Mouse (Mus musculus): ENCODE measurements around the gene Cyp2b9. TPM values are rescaled to one million over a fixed set of nuclear protein-coding genes. Genes with fewer than 3 reads are reported as not detected.
"Not testable (repeated sequence)": the region's sequence is repeated elsewhere in the genome, so short reads cannot be mapped to it uniquely, and the experiment has no call there.

Cyp2b9 gene
- not detected in 2 replicates for polyA plus RNA-seq (2011; ENCODE audit: insufficient read length, low read depth, missing spikeins)

GRCm38 (mm10) chr7:26173111-26173510 lies at the start of gene Cyp2b9:
TSS of gene Cyp2b9 (plus strand) at chr7:26173411.
- not testable (repeated sequence) for H3K4me3 ChIP-seq (ENCODE audit: insufficient read depth, low read length); H3K27ac ChIP-seq (ENCODE audit: insufficient read depth, low read length); H3K4me1 ChIP-seq (ENCODE audit: control insufficient read depth, insufficient read depth, low read length)

GRCm38 (mm10) chr7:26139623-26140022 lies 33.6 kb upstream of the Cyp2b9 start:
- not testable (repeated sequence) for H3K4me1 ChIP-seq (ENCODE audit: control insufficient read depth, insufficient read depth, low read length); H3K4me3 ChIP-seq (ENCODE audit: insufficient read depth, low read length); H3K27ac ChIP-seq (ENCODE audit: insufficient read depth, low read length)

- not testable (repeated sequence) for H3K27ac ChIP-seq (ENCODE audit: insufficient read depth, low read length); H3K4me1 ChIP-seq (ENCODE audit: control insufficient read depth, insufficient read depth, low read length); H3K4me3 ChIP-seq (ENCODE audit: insufficient read depth, low read length)
These were observed 29.6 kb upstream of the Cyp2b9 start for GRCm38 (mm10) chr7:26143657-26144056.

GRCm38 (mm10) chr7:26168765-26169536 lies 4.3 kb upstream of the Cyp2b9 start:
- H3K4me1 ChIP-seq (ENCODE audit: control insufficient read depth, insufficient read depth, low read length); H3K27ac ChIP-seq (ENCODE audit: insufficient read depth, low read length); H3K4me3 ChIP-seq (ENCODE audit: insufficient read depth, low read length): not testable (repeated sequence)

- Histone ChIP-seq H3K4me3 (ENCODE audit: insufficient read depth, low read length) (no peak overlapping the region), H3K27ac (ENCODE audit: insufficient read depth, low read length) (no peak overlapping the region), H3K4me1 (ENCODE audit: control insufficient read depth, insufficient read depth, low read length) (no peaks in the 10 kb centered on the region)
- TF ChIP-seq CTCF (IDR thresholded peaks at IDR 0.05; ENCODE audit: borderline replicate concordance, insufficient read depth, low read length): no peak
- no peak for TF ChIP-seq POLR2A (IDR thresholded peaks at IDR 0.05; ENCODE audit: low read depth, low read length)
These were observed 27.9 kb downstream of the Cyp2b9 start for GRCm38 (mm10) chr7:26201083-26201482.

GRCm38 (mm10) chr7:26260034-26260433 lies 86.8 kb downstream of the Cyp2b9 start, which contains the start of gene Vmn1r184:
TSS of gene Vmn1r184 (plus strand) at chr7:26260334.
- not testable (repeated sequence) for H3K4me3 ChIP-seq (ENCODE audit: insufficient read depth, low read length); H3K4me1 ChIP-seq (ENCODE audit: control insufficient read depth, insufficient read depth, low read length); H3K27ac ChIP-seq (ENCODE audit: insufficient read depth, low read length)

Other genes starting within 250 kb of the Cyp2b9 start
- gene Cyp2b13, start 111.9 kb upstream of the Cyp2b9 start, polyA plus RNA-seq (2011; ENCODE audit: insufficient read length, low read depth, missing spikeins): not detected in 2 replicates
- not detected in 2 replicates for gene Vmn1r184, start 86.9 kb downstream of the Cyp2b9 start, polyA plus RNA-seq (2011; ENCODE audit: insufficient read length, low read depth, missing spikeins)
- gene Cyp2a4, start 133.8 kb downstream of the Cyp2b9 start, polyA plus RNA-seq (2011; ENCODE audit: insufficient read length, low read depth, missing spikeins): not detected in 2 replicates
- gene Nlrp9c, start 230.3 kb downstream of the Cyp2b9 start, polyA plus RNA-seq (2011; ENCODE audit: insufficient read length, low read depth, missing spikeins): not detected in 2 replicates